Mouse (Mus musculus) cerebellum, adult 11 months (tissue): ENCODE measurements around the gene Pam.
A peak's percentile ranks its signal among the peaks of the same experiment; 100 is the strongest.
"Not testable (repeated sequence)": the region's sequence is repeated elsewhere in the genome, so short reads cannot be mapped to it uniquely, and the experiment has no call there.

Experiments used
- DNase-seq: peaks from one replicate; pipeline ENCODE4 v3.0.0; 2022

Pam gene

DNA sequence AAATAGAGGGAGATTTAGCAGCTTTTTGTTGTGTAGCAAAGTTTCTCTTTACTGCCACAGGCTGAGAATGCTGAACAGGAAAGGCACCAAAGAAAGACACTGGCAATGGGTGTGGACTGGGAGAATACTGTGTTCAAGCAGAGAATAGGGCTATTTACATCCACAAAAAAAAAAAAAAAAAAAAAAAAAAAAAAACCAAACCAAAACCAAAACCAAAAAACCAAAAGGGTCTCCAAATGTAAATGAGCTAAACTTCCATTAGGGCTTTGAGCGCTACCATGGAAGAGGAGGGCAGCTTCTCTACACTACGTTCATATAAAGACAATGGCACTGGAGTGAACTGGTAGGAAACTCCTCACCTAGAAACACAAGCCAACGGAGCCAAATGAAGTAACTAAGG, 274.2 kb downstream of the Pam start:
- no peak for DNase-seq

DNA sequence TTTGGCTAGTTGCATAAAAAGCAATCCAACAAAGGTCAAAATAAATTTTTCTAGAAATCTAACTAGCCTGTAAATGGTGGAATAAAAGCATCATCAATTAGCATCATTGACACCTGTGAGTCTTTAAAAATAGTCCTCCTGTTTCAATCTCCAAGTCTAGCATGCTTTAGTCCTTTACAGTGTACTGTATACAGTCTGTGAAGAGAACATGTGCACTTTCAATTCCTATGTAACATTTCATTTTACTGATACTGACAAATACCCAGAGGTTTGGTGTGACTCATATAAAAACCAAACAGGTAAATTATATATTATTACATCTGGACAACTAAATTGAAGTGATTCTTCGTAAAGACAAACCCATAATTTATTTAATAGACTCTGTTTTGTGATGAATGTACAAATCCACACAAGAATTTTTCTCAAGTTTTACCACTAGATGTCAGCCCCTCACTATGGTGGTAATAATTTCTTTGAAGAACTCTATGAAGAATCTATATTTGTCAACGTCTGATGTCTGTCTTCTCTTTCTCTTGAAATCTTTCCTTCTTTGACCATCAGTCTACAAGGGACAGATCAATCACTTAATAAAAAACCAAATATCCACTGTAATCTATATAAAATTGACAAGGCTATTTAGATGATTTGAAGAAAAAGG, 286.1 kb downstream of the Pam start:
- no peak for DNase-seq

DNA sequence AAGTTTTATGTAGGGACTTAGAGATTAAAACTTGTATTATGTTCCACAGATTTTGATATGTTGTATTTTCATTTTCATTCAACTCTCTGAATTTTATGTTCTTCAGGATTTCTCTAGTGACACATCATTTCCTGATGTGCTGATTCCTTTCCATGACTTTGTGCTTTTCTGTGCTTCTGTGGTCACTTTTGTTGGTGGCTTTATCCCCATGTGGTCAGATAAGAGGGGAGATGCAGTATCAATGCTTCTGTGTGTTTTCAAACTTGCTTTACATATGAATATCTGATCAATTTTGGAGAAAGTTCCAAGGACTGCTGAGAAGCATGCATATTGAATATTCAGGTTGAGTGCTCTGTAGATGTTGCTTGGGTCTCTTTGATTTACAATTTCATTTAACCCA, 290.9 kb downstream of the Pam start:
- DNase-seq: no peak

DNA sequence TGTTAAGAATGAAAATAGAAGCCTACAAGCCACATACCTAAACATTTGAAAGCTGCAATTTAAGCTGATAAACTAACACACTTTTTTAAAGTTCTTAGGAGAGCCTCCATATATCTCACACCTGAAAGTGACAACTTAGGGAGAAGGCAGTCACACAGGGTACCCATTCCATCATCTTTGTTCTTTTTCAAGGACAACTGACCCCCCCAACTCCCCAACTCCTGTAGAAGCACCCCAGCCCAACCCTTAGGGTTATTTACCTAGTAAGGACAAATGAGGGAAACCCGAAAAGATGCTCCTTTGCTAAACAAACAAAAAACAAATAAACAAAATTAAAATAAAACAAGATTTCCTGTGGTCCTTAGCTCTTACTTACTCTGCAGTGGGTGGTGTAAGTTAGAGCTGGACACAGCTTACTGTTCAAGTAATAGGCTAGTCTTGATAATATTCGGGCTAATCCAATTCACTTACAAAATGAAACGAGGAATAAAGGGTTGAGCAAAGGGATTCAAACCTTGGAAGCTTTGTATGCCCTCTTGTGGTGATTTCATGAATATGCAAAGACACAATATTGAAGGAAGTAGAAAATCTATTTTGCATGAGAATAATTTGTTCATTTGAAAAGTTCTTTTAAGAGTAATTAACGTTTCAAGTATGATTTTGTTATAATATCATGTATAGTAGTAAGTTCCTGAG, 293.1 kb downstream of the Pam start:
- DNase-seq: no peak

GRCm38 (mm10) chr1:97795936-97796335, 299.5 kb downstream of the Pam start:
- DNase-seq: no peak

GRCm38 (mm10) chr1:97794110-97794509, 301.3 kb downstream of the Pam start:
- DNase-seq: no peak

GRCm38 (mm10) chr1:97788490-97788889, 307.0 kb downstream of the Pam start:
- DNase-seq: no peak

DNA sequence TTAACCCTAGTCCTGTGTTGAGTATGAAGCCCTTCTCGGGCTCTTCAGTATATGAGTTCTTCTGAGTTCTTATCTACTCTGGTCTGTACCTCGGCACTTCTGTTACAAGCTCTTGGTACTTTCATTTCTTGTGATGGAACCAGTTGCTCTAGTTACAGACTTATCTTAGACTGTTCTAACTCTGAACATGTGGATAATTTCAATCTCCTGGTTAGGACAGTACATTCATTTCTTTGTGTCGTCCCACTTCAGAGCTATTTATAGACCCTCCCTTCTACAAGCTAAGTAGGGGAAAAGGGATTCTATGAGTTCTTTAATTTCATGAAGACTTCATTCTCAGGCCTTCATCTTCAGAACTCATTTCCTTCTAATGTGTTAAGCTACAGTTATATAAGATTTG, 307.8 kb downstream of the Pam start:
- no peak for DNase-seq

DNA sequence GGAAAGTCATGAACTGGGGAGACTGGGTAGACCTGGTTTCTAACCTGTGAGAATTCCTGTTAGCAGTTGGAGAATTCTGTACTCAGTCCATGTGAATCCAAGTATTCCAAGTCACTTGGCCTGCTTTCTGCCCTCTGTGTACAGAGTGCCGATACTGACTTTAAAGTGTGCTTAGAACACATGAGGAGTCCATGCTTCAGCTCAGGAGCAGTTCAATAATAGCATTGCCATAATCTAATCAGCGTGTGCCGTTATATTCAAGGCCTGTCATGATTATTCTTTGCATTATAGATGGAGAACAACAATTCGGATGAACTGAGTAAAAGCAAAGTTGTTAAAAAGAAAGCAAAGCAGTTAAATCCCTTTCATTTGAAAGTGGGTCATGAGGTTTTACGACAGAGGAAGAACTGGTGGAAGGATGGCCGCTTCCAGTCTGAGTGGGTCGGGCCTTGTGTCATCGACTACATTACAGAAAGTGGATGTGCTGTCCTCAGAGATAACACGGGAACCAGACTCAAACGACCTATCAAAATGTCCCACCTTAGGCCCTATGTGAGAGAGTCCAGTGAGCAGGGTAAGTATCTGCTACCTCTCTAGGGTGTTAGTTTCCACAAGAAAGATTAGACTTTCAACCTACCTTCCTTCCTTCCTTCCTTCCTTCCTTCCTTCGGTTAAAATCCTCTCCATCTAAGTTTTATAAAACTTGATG, 309.6 kb downstream of the Pam start:
- DNase-seq: no peak

DNA sequence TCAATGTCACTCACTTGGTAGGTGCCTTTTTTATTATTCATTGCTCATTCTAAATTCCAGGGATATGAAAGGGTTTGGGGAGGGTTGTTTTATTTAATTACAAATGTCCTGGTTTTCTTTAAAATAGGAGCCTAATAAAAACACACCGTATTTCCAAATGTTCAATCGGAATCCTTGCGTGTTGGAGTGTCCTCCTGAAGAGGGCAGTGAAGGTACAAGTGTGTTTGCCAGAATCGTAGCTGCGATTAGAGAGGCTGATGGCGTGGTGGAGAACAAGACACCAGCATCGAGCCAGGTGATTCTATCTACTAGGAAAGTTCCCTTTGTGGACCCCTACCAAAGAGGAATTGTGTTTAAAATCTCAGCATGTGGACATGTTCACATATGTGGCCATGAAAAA, 310.5 kb downstream of the Pam start:
- no peak for DNase-seq

GRCm38 (mm10) chr1:97781674-97782073, 313.8 kb downstream of the Pam start:
- DNase-seq: no peak

DNA sequence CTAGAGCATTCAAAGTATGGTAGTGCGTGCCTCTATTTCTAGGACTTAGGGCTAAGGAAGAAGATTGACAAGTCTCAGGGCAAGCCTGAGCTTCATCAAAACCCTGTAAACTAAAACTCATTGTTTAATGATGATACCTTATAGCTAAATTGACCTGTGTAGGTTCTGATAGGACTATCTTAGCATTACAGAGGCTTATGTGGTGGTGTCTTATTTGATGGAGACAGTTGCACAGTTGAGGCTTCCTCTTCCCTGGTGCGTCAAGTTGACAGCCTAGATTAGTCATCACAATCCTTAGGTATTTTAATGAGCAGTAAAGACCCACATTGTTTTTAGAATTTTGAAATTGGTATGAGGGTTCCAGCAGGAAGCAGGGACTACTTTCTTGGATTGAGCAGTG, 321.5 kb downstream of the Pam start:
- DNase-seq: no peak

- no peak for DNase-seq
These were observed 322.1 kb downstream of the Pam start for GRCm38 (mm10) chr1:97773362-97773761.

GRCm38 (mm10) chr1:97771727-97772126, 323.7 kb downstream of the Pam start:
- no peak for DNase-seq

DNA sequence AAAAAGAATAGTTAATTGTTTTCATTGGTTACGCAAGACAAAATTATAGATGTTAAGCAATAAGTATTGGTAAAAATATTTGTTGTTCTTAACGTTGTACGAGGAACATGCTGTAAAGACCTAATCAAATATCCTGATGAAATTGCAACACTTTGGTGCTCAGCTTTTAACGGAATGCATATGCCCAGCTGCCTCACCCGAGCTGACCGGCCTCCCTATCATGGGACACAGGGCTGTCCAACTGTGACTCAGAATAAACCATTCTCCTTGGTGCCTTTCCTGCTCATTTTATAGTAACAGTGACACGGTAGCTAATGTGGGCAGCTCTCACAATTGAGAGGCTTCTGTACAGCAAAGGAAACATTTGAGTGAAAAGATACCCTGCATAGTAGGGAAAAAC, 324.3 kb downstream of the Pam start:
- no peak for DNase-seq

DNA sequence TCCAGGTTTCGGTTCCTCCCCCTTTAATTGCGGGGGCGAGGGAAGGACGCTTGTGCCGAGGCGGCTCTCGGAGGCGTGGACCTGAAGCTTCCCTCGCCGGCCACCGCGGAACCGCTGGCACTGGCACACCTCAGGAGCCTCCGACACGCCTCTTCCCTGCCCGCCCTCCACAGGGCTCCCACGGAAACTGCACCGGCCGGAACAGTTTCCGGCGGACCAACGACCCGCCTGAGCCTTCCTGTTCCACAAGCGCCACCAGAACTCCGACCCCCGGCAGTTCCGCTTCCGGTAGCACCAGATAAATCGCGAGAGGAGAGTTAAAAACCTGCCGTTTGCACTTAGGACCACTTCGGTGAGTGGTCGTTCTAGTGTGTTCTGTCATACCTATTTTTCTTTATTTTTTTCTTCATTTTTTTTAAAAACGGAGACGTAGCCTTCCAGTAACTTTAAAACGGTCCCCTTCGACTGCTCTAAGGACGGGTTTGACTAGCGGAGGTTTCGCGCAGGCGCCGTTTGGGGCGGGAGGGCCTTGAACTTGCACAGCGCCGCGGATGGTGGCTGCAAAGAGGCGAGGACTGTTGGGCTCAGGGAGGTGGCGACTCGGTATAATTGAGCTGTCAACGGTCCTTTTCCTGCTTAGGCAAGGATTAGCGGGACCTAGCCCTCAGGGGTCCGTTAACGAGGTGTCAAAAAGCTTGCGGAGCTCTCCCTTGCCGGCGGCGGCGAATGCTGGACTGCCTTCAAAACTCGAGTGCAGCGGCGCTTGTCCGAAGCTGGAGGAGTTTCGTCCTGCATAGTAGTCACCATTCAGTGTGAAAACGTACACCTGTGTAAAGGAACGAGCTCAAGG, 325.3 kb downstream of the Pam start, which contains the start of the genes Gin1 and Ppip5k2:
Gene Gin1, plus strand, starts transcription at position 269 of the 850 bp plus-strand sequence.
Gene Ppip5k2, minus strand, starts transcription at position 508 of the 850 bp plus-strand sequence.
- DNase-seq: peak; percentile 94

- DNase-seq: peak; percentile 29
These were observed 326.0 kb downstream of the Pam start for GRCm38 (mm10) chr1:97769294-97769903.

GRCm38 (mm10) chr1:97768906-97769293, 326.5 kb downstream of the Pam start:
- no peak for DNase-seq

GRCm38 (mm10) chr1:97768089-97768488, 327.4 kb downstream of the Pam start:
- no peak for DNase-seq

DNA sequence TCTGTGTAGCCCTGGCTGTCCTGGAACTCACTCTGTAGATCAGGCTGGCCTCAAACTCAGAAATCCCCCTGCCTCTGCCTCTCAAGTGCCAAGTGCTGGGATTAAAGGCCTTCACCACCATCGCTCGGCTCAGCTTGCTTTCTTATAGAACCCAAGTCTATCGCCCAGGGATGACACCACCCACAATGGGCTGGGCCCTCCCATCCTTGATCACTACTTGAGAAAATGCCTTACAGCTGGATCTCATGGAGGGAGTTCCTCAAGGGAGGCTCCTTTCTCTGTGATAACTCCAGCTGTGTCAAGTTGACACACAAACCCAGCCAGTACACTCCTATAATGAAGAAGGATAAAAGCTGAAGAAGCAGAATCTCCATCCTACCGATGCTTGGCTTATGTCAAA, 329.7 kb downstream of the Pam start:
- not testable (repeated sequence) for DNase-seq

DNA sequence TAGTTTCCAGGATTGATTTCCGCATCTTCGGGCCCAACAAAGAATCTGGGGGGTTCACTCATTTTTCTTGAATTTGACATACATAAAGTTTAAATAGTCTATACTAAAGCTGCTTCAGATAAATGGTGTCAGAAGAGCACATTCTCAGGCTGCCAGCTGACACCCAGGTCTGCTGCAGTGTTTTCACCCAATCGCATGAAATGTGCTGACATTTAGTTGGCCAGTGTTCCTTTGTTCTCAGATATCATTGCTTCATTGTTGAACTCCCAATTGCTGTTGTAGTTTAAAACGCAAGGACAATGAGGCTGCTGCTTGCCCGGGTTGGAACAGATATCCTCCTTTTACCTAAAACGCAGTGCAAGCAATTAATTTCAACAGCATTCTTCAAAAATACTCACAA, 334.0 kb downstream of the Pam start:
- no peak for DNase-seq

- no peak for DNase-seq
These were observed 334.8 kb downstream of the Pam start for GRCm38 (mm10) chr1:97760598-97760997.

DNA sequence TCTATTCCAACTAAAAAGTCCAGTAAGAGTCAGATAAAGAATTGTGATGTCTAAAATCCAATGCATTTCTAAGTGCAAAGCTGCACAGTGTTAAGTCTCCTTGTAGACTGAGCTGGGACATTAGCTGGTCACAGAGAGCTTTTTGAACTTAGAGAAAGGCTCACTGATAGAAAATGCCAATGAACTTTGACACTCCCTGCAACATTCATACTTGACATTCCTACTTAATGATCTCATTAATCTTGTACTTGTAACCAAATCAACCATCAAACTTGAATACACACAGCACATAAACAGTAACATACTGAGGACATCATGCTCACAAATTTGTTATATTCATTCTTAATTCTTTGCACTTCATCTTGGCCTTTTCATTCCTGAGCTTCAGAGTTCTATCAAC, 335.6 kb downstream of the Pam start:
- DNase-seq: no peak
